Mouse (Mus musculus): ENCODE measurements around the gene Slc6a9. TPM values are rescaled to one million over a fixed set of nuclear protein-coding genes. Genes with fewer than 3 reads are reported as not detected.

The Slc6a9 gene
- polyA plus RNA-seq, 1 experiment from 2014 or later: 9.5 TPM

- 18% methylated on average over 8 of the region's 8 CpGs for WGBS
- H3K36me3 ChIP-seq (ENCODE audit: control insufficient read depth, insufficient read depth, low read length): peaks cover 14% of the 10 kb centered on the region
- H3K9ac ChIP-seq (ENCODE audit: low read length): peak overlapping the region; percentile 75
- DNase-seq (ENCODE audit: low spot score) (no peak), ATAC-seq (replicated peaks; ENCODE audit: low FRiP score, low TSS enrichment, low read depth) (no peak)
- H3K4me2 ChIP-seq (ENCODE audit: low read length): peak overlapping the region; percentile 84
- peak overlapping the region; percentile 85 for H3K4me3 ChIP-seq (ENCODE audit: low read depth, low read length)
- H3K9me3 ChIP-seq (ENCODE audit: control insufficient read depth, low read length): no peaks in the 10 kb centered on the region
- H3K27ac ChIP-seq (ENCODE audit: low read depth): no peak overlapping the region
- H3K4me1 ChIP-seq (replicated peaks; ENCODE audit: control insufficient read depth, insufficient read depth, low read length): peaks cover 34% of the 10 kb centered on the region
- H3K27me3 ChIP-seq (replicated peaks; ENCODE audit: control insufficient read depth, insufficient read depth, low read length): no peaks in the 10 kb centered on the region
Measured at GRCm38 (mm10) chr4:117914031-117914430, 79.7 kb downstream of the Slc6a9 start.

GRCm38 (mm10) chr4:117914591-117915442 is 80.5 kb downstream of the Slc6a9 start, which contains the start of gene Ipo13:
Ipo13 (minus strand) TSS chr4:117914999.
- H3K4me2 ChIP-seq (ENCODE audit: low read length): peak within 1 kb of the TSS; percentile 84
- peak within 1 kb of the TSS; percentile 85 for H3K4me3 ChIP-seq (ENCODE audit: low read depth, low read length)
- H3K36me3 ChIP-seq (ENCODE audit: control insufficient read depth, insufficient read depth, low read length): peaks cover 14% of the 10 kb centered on the region
- H3K27me3 ChIP-seq (replicated peaks; ENCODE audit: control insufficient read depth, insufficient read depth, low read length): no peaks in the 10 kb centered on the region
- H3K9ac ChIP-seq (ENCODE audit: low read length): peak within 1 kb of the TSS; percentile 75
- peaks cover 34% of the 10 kb centered on the region for H3K4me1 ChIP-seq (replicated peaks; ENCODE audit: control insufficient read depth, insufficient read depth, low read length)
- no peaks in the 10 kb centered on the region for H3K9me3 ChIP-seq (ENCODE audit: control insufficient read depth, low read length)
- ATAC-seq (replicated peaks; ENCODE audit: low FRiP score, low TSS enrichment, low read depth) (peak; percentile 95), DNase-seq (ENCODE audit: low spot score) (peak; percentile 100)
- WGBS: under 1% methylated on average over 59 of the region's 61 CpGs
- H3K27ac ChIP-seq (ENCODE audit: low read depth): peak within 1 kb of the TSS; percentile 79

DNA sequence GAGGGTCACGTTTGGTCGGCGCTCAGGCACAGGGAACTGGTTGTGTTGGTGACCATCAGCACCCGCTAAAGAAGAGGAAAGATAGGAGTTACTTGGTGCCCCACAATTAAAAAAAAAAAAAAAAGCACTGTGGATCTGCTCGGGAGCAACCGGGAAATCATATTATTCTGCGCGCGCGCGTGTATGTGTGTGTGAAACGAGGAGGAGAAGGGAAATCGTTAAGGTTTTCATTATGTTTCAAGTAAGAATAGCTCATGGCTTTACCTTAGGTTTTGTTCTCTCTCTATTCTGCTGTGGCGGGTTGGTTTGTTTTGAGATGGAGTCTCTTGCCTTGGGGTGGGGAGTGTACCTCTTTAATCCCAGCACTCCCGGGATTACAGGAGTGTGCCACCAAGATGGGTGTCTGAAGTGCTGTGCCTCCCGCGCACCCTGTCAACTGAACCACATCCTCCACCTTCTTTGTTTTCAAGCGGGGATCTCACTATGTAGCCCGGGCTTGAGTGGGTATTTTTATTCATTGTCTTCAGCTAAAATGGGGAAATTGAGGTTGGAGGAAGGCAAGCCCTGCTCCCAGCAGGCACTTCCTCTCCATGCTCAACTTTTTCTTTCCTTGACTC is 81.3 kb downstream of the Slc6a9 start:
- Histone ChIP-seq H3K9ac (ENCODE audit: low read length) (peak overlapping the region; percentile 75), H3K27ac (ENCODE audit: low read depth) (peak overlapping the region; percentile 79; the same call in 1 of the 2 replicates)
- ATAC-seq (replicated peaks; ENCODE audit: low FRiP score, low TSS enrichment, low read depth): no peak

DNA sequence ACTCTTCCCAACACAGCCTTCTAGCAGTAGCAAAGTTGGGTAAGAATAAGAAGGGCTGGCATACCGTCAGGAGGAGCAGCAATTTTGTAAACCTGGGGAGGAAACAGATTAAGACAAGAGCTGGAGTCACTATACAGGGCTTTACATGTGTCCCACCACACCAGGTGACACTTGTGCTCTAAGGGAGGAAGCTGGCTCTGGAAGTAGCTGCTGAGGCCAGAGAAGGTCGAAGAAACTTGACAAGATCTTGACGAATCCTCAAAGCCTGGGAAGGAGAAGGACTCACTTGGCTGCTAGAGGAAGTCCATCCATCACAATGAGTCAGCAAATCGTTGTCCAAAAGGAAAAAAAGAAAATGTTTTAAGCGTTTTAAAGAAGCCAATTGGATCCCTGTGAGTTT is 82.1 kb downstream of the Slc6a9 start:
- Histone ChIP-seq H3K27ac (ENCODE audit: low read depth) (no peak overlapping the region), H3K4me2 (ENCODE audit: low read length) (peak overlapping the region; percentile 84; the same call in 1 of the 2 replicates), H3K36me3 (ENCODE audit: control insufficient read depth, insufficient read depth, low read length) (peaks cover 10% of the 10 kb centered on the region), H3K27me3 (replicated peaks; ENCODE audit: control insufficient read depth, insufficient read depth, low read length) (no peaks in the 10 kb centered on the region), H3K4me3 (ENCODE audit: low read depth, low read length) (no peak overlapping the region), H3K4me1 (replicated peaks; ENCODE audit: control insufficient read depth, insufficient read depth, low read length) (peaks cover 34% of the 10 kb centered on the region), H3K9me3 (ENCODE audit: control insufficient read depth, low read length) (no peaks in the 10 kb centered on the region), H3K9ac (ENCODE audit: low read length) (no peak overlapping the region)
- DNase-seq (ENCODE audit: low spot score) (no peak), ATAC-seq (replicated peaks; ENCODE audit: low FRiP score, low TSS enrichment, low read depth) (no peak)
- 69% methylated on average over 5 of the region's 5 CpGs for WGBS

More for the DNA sequence above, 81.3 kb downstream of the Slc6a9 start:
- no peaks in the 10 kb centered on the region for H3K9me3 ChIP-seq (ENCODE audit: control insufficient read depth, low read length)
- peak overlapping the region; percentile 84 for H3K4me2 ChIP-seq (ENCODE audit: low read length)
- H3K27me3 ChIP-seq (replicated peaks; ENCODE audit: control insufficient read depth, insufficient read depth, low read length): no peaks in the 10 kb centered on the region
- peaks cover 14% of the 10 kb centered on the region for H3K36me3 ChIP-seq (ENCODE audit: control insufficient read depth, insufficient read depth, low read length)
- DNase-seq (ENCODE audit: low spot score): no peak
- peak overlapping the region; percentile 85 for H3K4me3 ChIP-seq (ENCODE audit: low read depth, low read length)
- peaks cover 34% of the 10 kb centered on the region for H3K4me1 ChIP-seq (replicated peaks; ENCODE audit: control insufficient read depth, insufficient read depth, low read length)
- 7% methylated on average over 19 of the region's 19 CpGs for WGBS

DNA sequence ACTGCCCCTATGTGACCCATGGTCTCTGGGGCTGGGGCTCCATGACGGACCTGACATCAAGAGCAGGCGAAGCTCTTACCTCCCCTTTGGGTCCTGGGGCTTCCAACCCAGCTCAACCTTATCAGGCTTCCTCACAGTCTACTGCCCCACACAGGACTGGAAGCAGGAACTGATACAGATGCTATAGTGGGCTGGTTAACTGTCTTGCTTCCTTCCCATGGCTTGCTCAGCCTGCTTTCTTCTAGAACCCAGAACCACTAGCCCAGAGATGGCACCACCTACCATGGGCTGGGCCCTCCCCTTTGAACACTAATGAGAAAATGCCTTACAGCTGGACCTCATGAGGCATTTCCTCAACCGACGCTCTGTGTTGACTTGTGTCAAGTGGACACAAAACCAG is 83.1 kb downstream of the Slc6a9 start:
- peak overlapping the region; percentile 67; the same call in 1 of the 2 replicates for H3K27ac ChIP-seq (ENCODE audit: low read depth)
- H3K4me1 ChIP-seq (replicated peaks; ENCODE audit: control insufficient read depth, insufficient read depth, low read length): peaks cover 33% of the 10 kb centered on the region
- H3K27me3 ChIP-seq (replicated peaks; ENCODE audit: control insufficient read depth, insufficient read depth, low read length): no peaks in the 10 kb centered on the region
- H3K9ac ChIP-seq (ENCODE audit: low read length): no peak overlapping the region
- no peak overlapping the region for H3K4me2 ChIP-seq (ENCODE audit: low read length)
- H3K4me3 ChIP-seq (ENCODE audit: low read depth, low read length): no peak overlapping the region
- no peak for ATAC-seq (replicated peaks; ENCODE audit: low FRiP score, low TSS enrichment, low read depth)
- no peaks in the 10 kb centered on the region for H3K36me3 ChIP-seq (ENCODE audit: control insufficient read depth, insufficient read depth, low read length)
- WGBS: 93% methylated on average over 4 of the region's 4 CpGs
- DNase-seq (ENCODE audit: low spot score): no peak
- no peaks in the 10 kb centered on the region for H3K9me3 ChIP-seq (ENCODE audit: control insufficient read depth, low read length)

GRCm38 (mm10) chr4:117917847-117918246 is 83.5 kb downstream of the Slc6a9 start:
- WGBS: 91% methylated on average over 4 of the region's 4 CpGs
- Histone ChIP-seq H3K4me1 (replicated peaks; ENCODE audit: control insufficient read depth, insufficient read depth, low read length) (peaks cover 29% of the 10 kb centered on the region), H3K9me3 (ENCODE audit: control insufficient read depth, low read length) (no peaks in the 10 kb centered on the region), H3K36me3 (ENCODE audit: control insufficient read depth, insufficient read depth, low read length) (no peaks in the 10 kb centered on the region), H3K4me2 (ENCODE audit: low read length) (no peak overlapping the region), H3K27me3 (replicated peaks; ENCODE audit: control insufficient read depth, insufficient read depth, low read length) (no peaks in the 10 kb centered on the region), H3K9ac (ENCODE audit: low read length) (no peak overlapping the region), H3K4me3 (ENCODE audit: low read depth, low read length) (no peak overlapping the region), H3K27ac (ENCODE audit: low read depth) (peak overlapping the region; percentile 67)
- DNase-seq (ENCODE audit: low spot score) (no peak), ATAC-seq (replicated peaks; ENCODE audit: low FRiP score, low TSS enrichment, low read depth) (no peak)

DNA sequence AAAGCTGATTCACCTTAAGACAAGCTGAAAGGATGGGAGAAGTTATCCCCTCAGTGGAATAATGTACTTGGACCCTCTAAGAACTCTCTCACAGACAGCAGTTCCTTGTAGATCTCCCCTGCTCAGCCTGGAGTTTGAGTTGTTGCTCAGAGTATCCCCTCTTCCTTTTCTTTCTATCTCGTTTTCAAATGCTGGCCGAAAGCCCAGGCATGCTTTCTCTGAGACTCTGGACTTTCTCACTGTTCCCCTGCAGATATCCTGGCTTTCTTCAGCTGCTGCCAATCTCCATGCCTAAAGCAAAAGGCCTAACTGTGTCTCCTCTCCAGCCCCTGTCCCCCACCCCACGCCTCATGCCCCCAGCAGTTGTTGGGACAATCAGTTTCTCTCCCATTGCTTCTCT is 84.0 kb downstream of the Slc6a9 start:
- H3K36me3 ChIP-seq (ENCODE audit: control insufficient read depth, insufficient read depth, low read length): no peaks in the 10 kb centered on the region
- H3K4me2 ChIP-seq (ENCODE audit: low read length): no peak overlapping the region
- H3K27ac ChIP-seq (ENCODE audit: low read depth): peak overlapping the region; percentile 67
- no peak overlapping the region for H3K9ac ChIP-seq (ENCODE audit: low read length)
- no peaks in the 10 kb centered on the region for H3K9me3 ChIP-seq (ENCODE audit: control insufficient read depth, low read length)
- 29% methylated on average over 3 of the region's 3 CpGs for WGBS
- H3K4me3 ChIP-seq (ENCODE audit: low read depth, low read length): no peak overlapping the region
- peaks cover 25% of the 10 kb centered on the region for H3K4me1 ChIP-seq (replicated peaks; ENCODE audit: control insufficient read depth, insufficient read depth, low read length)
- DNase-seq (ENCODE audit: low spot score) (peak; percentile 71), ATAC-seq (replicated peaks; ENCODE audit: low FRiP score, low TSS enrichment, low read depth) (no peak)
- H3K27me3 ChIP-seq (replicated peaks; ENCODE audit: control insufficient read depth, insufficient read depth, low read length): no peaks in the 10 kb centered on the region

GRCm38 (mm10) chr4:117918762-117919161 is 84.5 kb downstream of the Slc6a9 start:
- DNase-seq (ENCODE audit: low spot score) (no peak), ATAC-seq (replicated peaks; ENCODE audit: low FRiP score, low TSS enrichment, low read depth) (no peak)
- H3K4me2 ChIP-seq (ENCODE audit: low read length): no peak overlapping the region
- no peak overlapping the region for H3K4me3 ChIP-seq (ENCODE audit: low read depth, low read length)
- H3K9ac ChIP-seq (ENCODE audit: low read length): no peak overlapping the region
- H3K36me3 ChIP-seq (ENCODE audit: control insufficient read depth, insufficient read depth, low read length): no peaks in the 10 kb centered on the region
- peak overlapping the region; percentile 57 for H3K27ac ChIP-seq (ENCODE audit: low read depth)
- peaks cover 20% of the 10 kb centered on the region for H3K4me1 ChIP-seq (replicated peaks; ENCODE audit: control insufficient read depth, insufficient read depth, low read length)
- H3K9me3 ChIP-seq (ENCODE audit: control insufficient read depth, low read length): no peaks in the 10 kb centered on the region
- no peaks in the 10 kb centered on the region for H3K27me3 ChIP-seq (replicated peaks; ENCODE audit: control insufficient read depth, insufficient read depth, low read length)
- 73% methylated on average over 5 of the region's 5 CpGs for WGBS
